Mouse (Mus musculus): Measurements from ENCODE around the gene Slc39a8.

GRCm38 (mm10) chr3:135885927-135886658 lies 61.0 kb downstream of the Slc39a8 start:
- TF ChIP-seq CTCF (IDR thresholded peaks at IDR 0.05 in 2 of 3, conservative IDR thresholded peaks at IDR 0.05 in 1 of 3; ENCODE audit: control insufficient read depth in 1 of 3, insufficient read depth in 1 of 3, low read depth in 2 of 3, low read length in 3 of 3, poor library complexity in 1 of 3, severe bottlenecking in 1 of 3) (no peak), UBTF (IDR thresholded peaks at IDR 0.05; ENCODE audit: borderline replicate concordance, insufficient read depth, low read depth, low read length) (no peak), MYC (IDR thresholded peaks at IDR 0.05; ENCODE audit: low read depth, low read length) (no peak), EP300 (IDR thresholded peaks at IDR 0.05; ENCODE audit: low read depth in 1 of 2, low read length in 2 of 2) (no peak), POLR2A (IDR thresholded peaks at IDR 0.05; ENCODE audit: control insufficient read depth in 1 of 2, insufficient read depth in 1 of 2, low read depth in 1 of 2, low read length in 2 of 2, poor library complexity in 1 of 2) (no peak), USF1 (IDR thresholded peaks at IDR 0.05; ENCODE audit: low read depth, low read length) (no peak), HCFC1 (IDR thresholded peaks at IDR 0.05; ENCODE audit: low read depth, low read length) (no peak), ZMIZ1 (IDR thresholded peaks at IDR 0.05; ENCODE audit: low read depth, low read length) (no peak), JUND (IDR thresholded peaks at IDR 0.05; ENCODE audit: low read depth, low read length) (no peak), E2F4 (IDR thresholded peaks at IDR 0.05; ENCODE audit: borderline replicate concordance, low read depth, low read length) (no peak), ETS1 (IDR thresholded peaks at IDR 0.05; ENCODE audit: low read depth, low read length) (no peak), POLR2AphosphoS2 (IDR thresholded peaks at IDR 0.05; ENCODE audit: low read length) (no peak)
